Mouse (Mus musculus) hindbrain, embryonic 14.5 days (tissue): ENCODE measurements around the gene Usp47. TPM values are rescaled to one million over a fixed set of nuclear protein-coding genes. Genes with fewer than 3 reads are reported as not detected.
A peak's percentile ranks its signal among the peaks of the same experiment; 100 is the strongest.

ENCODE experiments used
- ATAC-seq: fragments of 200-750 bp; cut with Nextera tagmentation; 2 replicates; pipeline ENCODE4 v1.8.0; 2017; ENCODE audit warnings: moderate number of reproducible peaks, mild to moderate bottlenecking, moderate TSS enrichment, moderate library complexity; ENCODE audit not compliant: low FRiP score
- DNase-seq: peaks from one replicate; pipeline ENCODE4 v3.0.0-alpha.2; 2015; ENCODE audit warnings: low spot score
- H3K27ac ChIP-seq: fragments of 300-500 bp; sonication (generic); 2 replicates; pipeline ENCODE4 v1.5.1; 2014; ENCODE audit warnings: mild to moderate bottlenecking, moderate library complexity
- H3K27me3 ChIP-seq: fragments of 300-500 bp; sonication (generic); 2 replicates; pipeline ENCODE4 v1.6.1; 2014; ENCODE audit warnings: mild to moderate bottlenecking, low read length, mixed read lengths; ENCODE audit not compliant: control insufficient read depth, insufficient read depth
- H3K36me3 ChIP-seq: fragments of 300-500 bp; sonication (generic); replicated peaks from 2 replicates; pipeline ENCODE4 v1.6.1; 2014; ENCODE audit not compliant: control insufficient read depth, insufficient read depth
- H3K4me1 ChIP-seq: fragments of 300-500 bp; sonication (generic); replicated peaks from 2 replicates; pipeline ENCODE4 v1.6.1; 2014; ENCODE audit warnings: antibody characterized with exemption, low read length, mixed read lengths; ENCODE audit not compliant: control insufficient read depth, insufficient read depth
- H3K4me2 ChIP-seq: fragments of 300-500 bp; sonication (generic); replicated peaks from 2 replicates; pipeline ENCODE4 v1.6.1; 2014; ENCODE audit warnings: mild to moderate bottlenecking, moderate library complexity
- H3K4me3 ChIP-seq: fragments of 300-500 bp; sonication (generic); replicated peaks from 2 replicates; pipeline ENCODE4 v1.5.1; 2014; ENCODE audit warnings: mild to moderate bottlenecking, low read length
- H3K9ac ChIP-seq: fragments of 300-500 bp; sonication (generic); 2 replicates; pipeline ENCODE4 v1.6.1; 2014
- H3K9me3 ChIP-seq: fragments of 300-500 bp; sonication (generic); 2 replicates; pipeline ENCODE4 v1.6.1; 2016; ENCODE audit warnings: low read length; ENCODE audit not compliant: control insufficient read depth
- whole genome bisulfite sequencing: fragments of 180-500 bp; shearing (Covaris S2); extraction: QIAGEN DNeasy Blood & Tissue Kit; methylation state at CpG from one replicate; pipeline ENCODE4 v1.1.7; 2014; 5-methylcytosine and 5-hydroxymethylcytosine counted together
- polyA plus RNA-seq: library from polyadenylated mRNA; unstranded; fragments of >200 nt; fragmentation: Nextera tagmentation; extraction: Ambion mirVana; gene quantifications from 2 replicates; pipeline ENCODE4 v1.2.1, GENCODE M21; 2014

The Usp47 gene
- 94.8 and 97.2 TPM in 2 replicates for polyA plus RNA-seq

DNA sequence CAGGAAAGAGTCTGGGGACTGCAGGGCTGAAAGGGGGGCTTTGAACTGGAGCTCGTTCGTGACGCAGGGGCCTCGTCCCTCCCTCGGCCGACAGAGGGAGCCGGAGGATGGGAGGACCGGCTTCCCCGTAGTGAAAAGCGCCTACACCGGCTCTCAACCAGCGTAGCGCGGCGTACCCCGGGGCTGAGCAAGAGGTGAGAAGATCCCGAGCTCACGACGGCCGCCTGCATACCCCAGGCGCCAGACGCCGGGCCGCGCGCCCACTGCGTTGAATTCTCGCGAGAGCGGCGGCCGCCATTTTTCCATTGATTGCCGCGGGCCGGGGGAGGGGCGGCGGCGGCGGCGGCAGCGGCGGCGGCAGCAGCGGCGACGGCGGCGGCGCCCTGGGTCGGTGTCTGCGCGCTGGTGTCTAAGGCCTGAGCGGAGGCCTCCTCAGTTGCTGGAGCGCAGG is at the start of gene Usp47:
Gene Usp47, plus strand, starts transcription at position 355 of the 451 bp plus-strand sequence.
- Histone ChIP-seq H3K9ac (peak within 1 kb of the TSS; percentile 95), H3K27ac (peak within 1 kb of the TSS; percentile 96), H3K36me3 (no peaks in the 10 kb centered on the region), H3K27me3 (no peaks in the 10 kb centered on the region), H3K4me2 (peak within 1 kb of the TSS; percentile 92), H3K4me1 (peaks cover 32% of the 10 kb centered on the region), H3K4me3 (peak within 1 kb of the TSS; percentile 81), H3K9me3 (no peaks in the 10 kb centered on the region)
- ATAC-seq (peak; percentile 92), DNase-seq (peak; percentile 79)
- WGBS: 0% methylated on average over 47 of the region's 54 CpGs

DNA sequence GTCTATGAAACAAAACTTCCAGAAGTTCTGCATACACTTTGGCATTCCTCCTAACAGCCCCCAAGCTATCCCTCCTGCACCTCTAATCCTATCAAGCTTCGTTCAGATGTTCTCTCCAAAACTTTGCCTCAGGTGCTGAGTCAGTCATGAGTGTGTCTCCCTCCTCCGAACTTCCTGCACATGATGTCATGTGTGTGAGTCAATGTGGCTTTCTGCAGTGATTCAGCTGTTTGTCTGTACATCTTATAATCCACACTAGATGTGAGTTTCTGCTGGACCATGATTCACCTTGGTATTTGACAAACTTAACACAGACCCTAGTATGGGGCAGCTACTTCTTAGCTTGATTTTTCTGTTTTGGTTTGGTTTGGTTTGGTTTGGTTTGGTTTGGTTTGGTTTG is 46.9 kb upstream of the Usp47 start:
- Histone ChIP-seq H3K27me3 (no peaks in the 10 kb centered on the region), H3K9me3 (no peaks in the 10 kb centered on the region), H3K4me3 (no peak overlapping the region), H3K4me1 (no peaks in the 10 kb centered on the region), H3K27ac (no peak overlapping the region), H3K36me3 (no peaks in the 10 kb centered on the region), H3K9ac (no peak overlapping the region), H3K4me2 (no peak overlapping the region)
- no peak for ATAC-seq
- WGBS: 86% methylated on average over 2 of the region's 2 CpGs
- DNase-seq: no peak

DNA sequence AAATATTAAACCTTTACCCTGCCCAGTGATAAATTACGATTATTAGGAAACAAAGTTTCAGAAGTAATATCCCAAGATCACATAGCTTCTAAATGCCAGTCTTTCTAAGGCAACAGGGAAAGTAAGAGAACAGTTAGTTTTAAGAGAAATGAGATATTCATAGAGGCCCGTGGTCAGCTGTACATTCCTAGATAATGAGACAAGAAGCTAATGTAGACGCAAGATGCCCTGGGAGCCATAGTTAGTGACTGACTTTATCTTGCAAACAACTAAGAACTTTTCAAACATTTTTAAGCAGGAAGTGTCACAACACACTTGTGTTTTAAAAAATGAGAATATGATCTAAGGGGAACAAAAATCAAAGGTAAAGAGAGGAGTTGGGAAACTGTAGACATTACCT is 45.4 kb upstream of the Usp47 start:
- Histone ChIP-seq H3K9me3 (no peaks in the 10 kb centered on the region), H3K4me2 (no peak overlapping the region), H3K4me3 (no peak overlapping the region), H3K36me3 (no peaks in the 10 kb centered on the region), H3K9ac (no peak overlapping the region), H3K27me3 (no peaks in the 10 kb centered on the region), H3K4me1 (no peaks in the 10 kb centered on the region), H3K27ac (no peak overlapping the region)
- no peak for ATAC-seq
- 93% methylated on average over 3 of the region's 3 CpGs for WGBS
- DNase-seq: no peak

DNA sequence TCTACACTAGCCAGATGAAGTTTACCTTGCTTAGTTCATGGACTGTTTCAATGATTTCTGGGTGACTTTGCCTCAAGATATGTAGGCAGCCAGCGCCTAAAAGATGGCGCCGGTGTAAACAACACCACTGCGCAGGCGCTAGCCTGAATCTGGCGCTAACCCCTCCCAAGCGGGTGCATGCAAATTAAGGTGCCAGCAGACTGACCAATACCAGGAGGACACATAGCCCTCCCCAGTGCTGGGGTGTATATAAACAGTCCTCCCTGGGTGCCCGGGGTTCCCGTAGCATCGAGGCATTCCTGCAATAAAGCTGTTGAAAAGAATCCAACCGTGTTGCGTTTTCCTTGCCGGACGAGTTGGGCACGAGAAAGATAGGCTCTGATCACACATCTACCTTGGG is 41.0 kb upstream of the Usp47 start:
- no peak overlapping the region for H3K4me2 ChIP-seq
- H3K36me3 ChIP-seq: no peaks in the 10 kb centered on the region
- H3K4me3 ChIP-seq: no peak overlapping the region
- H3K9me3 ChIP-seq: no peaks in the 10 kb centered on the region
- H3K4me1 ChIP-seq: no peaks in the 10 kb centered on the region
- WGBS: 95% methylated on average over 15 of the region's 15 CpGs
- no peak overlapping the region for H3K9ac ChIP-seq
- no peak overlapping the region for H3K27ac ChIP-seq
- no peaks in the 10 kb centered on the region for H3K27me3 ChIP-seq
- ATAC-seq: no peak
- no peak for DNase-seq

DNA sequence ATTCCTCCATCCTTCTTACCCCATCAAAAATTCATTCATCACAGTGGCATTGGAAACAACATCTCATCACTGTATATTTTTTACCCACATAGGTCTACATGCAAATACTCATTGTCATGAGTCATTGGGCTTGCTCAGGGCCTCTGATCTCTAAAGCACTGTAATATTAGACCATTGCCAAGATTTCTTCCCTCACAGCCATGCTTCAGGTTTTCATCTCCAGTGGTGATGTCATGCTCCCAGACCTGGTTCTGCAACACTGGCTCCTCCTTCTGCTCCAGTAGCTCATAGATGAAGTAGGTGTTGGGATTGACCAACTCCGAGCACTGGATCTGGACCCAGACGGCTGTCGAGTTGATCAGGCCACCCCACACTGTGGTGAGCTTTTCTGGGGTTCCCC is 38.8 kb upstream of the Usp47 start:
- H3K36me3 ChIP-seq: no peaks in the 10 kb centered on the region
- H3K4me2 ChIP-seq: no peak overlapping the region
- H3K9ac ChIP-seq: no peak overlapping the region
- H3K4me1 ChIP-seq: no peaks in the 10 kb centered on the region
- no peaks in the 10 kb centered on the region for H3K27me3 ChIP-seq
- H3K27ac ChIP-seq: no peak overlapping the region
- no peak overlapping the region for H3K4me3 ChIP-seq
- WGBS: 92% methylated on average over 3 of the region's 3 CpGs
- ATAC-seq (no peak), DNase-seq (no peak)
- H3K9me3 ChIP-seq: no peaks in the 10 kb centered on the region

DNA sequence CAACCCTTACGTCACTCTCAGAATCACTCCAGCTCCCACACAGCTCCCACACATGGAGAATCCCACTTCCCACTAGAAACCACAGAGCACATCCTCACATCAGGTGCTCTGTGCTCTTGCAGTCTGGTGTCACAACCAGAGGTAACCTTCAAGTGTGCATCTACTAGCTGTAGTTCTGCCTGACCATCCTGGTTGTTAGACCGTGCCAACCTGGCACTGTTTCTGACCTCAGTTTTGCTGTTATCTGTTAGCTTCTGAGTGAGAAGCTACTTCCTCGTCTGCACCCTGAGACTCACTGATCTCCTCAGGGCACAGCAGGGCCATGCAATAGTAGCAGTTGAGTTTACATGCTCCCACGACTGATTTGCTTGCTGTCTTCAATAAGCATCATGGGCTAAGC is 38.0 kb upstream of the Usp47 start:
- no peak overlapping the region for H3K9ac ChIP-seq
- DNase-seq (no peak), ATAC-seq (no peak)
- H3K4me1 ChIP-seq: no peaks in the 10 kb centered on the region
- no peaks in the 10 kb centered on the region for H3K9me3 ChIP-seq
- H3K4me3 ChIP-seq: no peak overlapping the region
- no peaks in the 10 kb centered on the region for H3K27me3 ChIP-seq
- H3K27ac ChIP-seq: no peak overlapping the region
- 79% methylated on average over 4 of the region's 4 CpGs for WGBS
- no peak overlapping the region for H3K4me2 ChIP-seq
- H3K36me3 ChIP-seq: no peaks in the 10 kb centered on the region

DNA sequence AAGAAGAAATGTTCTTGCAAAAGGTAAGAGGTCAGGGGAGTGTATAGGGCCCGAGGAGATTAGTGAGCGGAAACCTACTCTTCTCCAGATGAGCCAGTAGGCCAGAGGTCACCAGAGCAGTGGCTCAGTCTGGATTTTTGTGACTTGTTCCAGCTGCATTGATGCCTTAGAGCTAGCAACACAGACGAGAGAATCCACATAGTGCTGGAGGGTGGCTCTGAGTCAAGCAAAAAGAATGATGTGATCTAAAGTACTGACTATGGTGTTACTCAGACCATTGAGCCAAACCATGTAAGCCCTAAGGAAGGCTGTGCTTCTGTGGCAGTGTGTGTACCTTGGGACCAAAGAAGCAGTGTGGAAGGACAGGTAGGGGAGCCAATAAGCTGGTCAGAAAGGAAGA is 36.4 kb upstream of the Usp47 start:
- Histone ChIP-seq H3K4me2 (no peak overlapping the region), H3K27me3 (no peaks in the 10 kb centered on the region), H3K4me1 (no peaks in the 10 kb centered on the region), H3K27ac (no peak overlapping the region), H3K4me3 (no peak overlapping the region), H3K9ac (no peak overlapping the region), H3K9me3 (no peaks in the 10 kb centered on the region), H3K36me3 (no peaks in the 10 kb centered on the region)
- 87% methylated on average over 3 of the region's 3 CpGs for WGBS
- DNase-seq (no peak), ATAC-seq (no peak)

DNA sequence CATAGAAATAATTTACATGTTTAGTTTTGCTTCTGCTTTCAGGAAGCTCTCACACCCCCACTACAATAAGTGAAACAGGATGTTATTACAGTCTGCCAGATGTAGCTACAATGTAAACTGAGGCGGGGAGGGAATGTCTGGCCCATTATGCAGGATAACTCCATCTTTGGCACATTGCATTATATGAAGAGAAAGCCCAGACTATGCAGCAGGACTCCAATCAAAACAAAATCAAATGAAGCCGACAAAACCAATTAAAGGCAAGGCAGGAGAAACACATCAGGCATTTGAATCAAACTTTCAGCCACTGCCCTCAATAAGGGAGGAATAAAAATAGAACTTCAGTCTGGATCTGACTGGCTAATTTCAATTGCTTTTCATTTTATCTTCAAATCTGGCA is 25.9 kb upstream of the Usp47 start:
- DNase-seq (no peak), ATAC-seq (no peak)
- Histone ChIP-seq H3K27ac (no peak overlapping the region), H3K36me3 (no peaks in the 10 kb centered on the region), H3K27me3 (no peaks in the 10 kb centered on the region), H3K9ac (no peak overlapping the region), H3K4me2 (no peak overlapping the region), H3K4me3 (no peak overlapping the region), H3K4me1 (no peaks in the 10 kb centered on the region), H3K9me3 (no peaks in the 10 kb centered on the region)
- 87% methylated on average over 2 of the region's 2 CpGs for WGBS

DNA sequence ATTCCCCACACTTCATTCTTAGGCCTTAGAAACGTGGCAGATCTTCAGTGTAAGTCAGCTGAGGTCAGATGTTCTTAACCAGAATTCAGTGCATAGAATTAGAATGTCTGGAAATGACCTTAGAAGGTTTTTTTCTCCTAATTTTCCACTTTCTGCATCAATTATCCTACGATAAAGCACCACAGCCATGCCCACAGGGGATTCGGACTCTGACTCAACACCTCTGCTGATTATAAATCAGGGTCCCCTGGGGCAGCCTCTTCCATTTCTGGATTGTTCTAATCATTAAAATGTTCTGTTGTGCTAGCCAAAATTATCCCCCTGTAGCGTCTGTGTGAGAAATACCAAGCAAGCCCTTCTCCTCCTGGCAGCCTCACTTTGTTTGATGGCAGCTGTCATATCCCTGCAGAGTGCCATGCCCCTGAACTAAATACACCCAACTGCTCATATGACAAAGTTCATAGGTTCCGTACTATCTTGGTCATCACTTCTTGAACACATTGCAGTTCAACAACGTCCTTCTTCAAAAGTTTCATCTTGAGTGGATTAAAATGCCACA is 24.8 kb upstream of the Usp47 start:
- Histone ChIP-seq H3K9me3 (no peaks in the 10 kb centered on the region), H3K27ac (no peak overlapping the region), H3K4me3 (no peak overlapping the region), H3K4me2 (no peak overlapping the region), H3K9ac (no peak overlapping the region), H3K36me3 (no peaks in the 10 kb centered on the region), H3K4me1 (no peaks in the 10 kb centered on the region), H3K27me3 (no peaks in the 10 kb centered on the region)
- ATAC-seq: no peak
- WGBS: 47% methylated on average over 6 of the region's 6 CpGs
- DNase-seq: no peak

DNA sequence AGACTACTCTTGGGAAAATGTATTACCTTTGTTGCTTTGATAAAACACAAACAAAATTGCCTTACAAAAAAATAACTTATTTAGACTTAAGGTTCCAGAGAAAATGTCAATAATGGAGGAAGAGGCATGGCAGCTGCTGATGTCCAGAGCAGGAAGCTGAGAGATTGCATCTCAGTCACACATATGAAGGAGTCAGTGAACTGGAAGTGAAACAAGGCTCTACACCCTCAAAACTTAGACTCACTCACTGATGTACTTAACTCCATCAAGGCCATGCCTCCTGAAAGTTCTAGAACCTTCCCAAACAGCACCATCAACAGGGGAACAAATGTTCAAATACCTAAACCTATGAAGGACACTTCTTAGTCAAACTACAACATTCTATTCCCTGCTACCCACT is 23.9 kb upstream of the Usp47 start:
- no peak for ATAC-seq
- no peaks in the 10 kb centered on the region for H3K36me3 ChIP-seq
- H3K27ac ChIP-seq: no peak overlapping the region
- H3K4me3 ChIP-seq: no peak overlapping the region
- H3K27me3 ChIP-seq: no peaks in the 10 kb centered on the region
- no peak overlapping the region for H3K4me2 ChIP-seq
- no peak for DNase-seq
- no peaks in the 10 kb centered on the region for H3K4me1 ChIP-seq
- H3K9ac ChIP-seq: no peak overlapping the region
- no peaks in the 10 kb centered on the region for H3K9me3 ChIP-seq
